Mouse (Mus musculus): ENCODE measurements around the gene Dennd2c. TPM values are rescaled to one million over a fixed set of nuclear protein-coding genes. Genes with fewer than 3 reads are reported as not detected.

The Dennd2c gene
- total and polyA plus RNA-seq, 2 experiments = 0.09 to 0.55 TPM

DNA sequence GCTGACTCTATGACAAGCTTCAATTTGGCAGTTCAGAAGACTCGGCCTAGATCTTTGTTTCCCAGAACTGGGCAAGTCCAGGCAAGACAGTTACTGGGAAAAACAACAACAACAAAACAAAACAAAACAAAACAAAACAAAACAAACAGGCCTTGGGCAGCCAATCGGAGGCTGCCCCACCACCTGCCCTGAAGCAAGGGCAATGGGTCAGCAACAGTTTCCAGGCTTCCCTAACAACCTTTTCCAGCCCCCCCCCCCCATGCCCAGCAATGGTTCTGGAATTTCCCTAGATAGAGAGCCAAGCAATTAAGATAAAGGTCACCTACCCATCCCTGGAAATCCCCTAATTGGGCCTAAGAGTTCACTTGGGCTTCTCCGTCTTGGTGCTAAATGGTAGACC, 102.0 kb downstream of the Dennd2c start:
- no peaks in the 10 kb centered on the region for H3K79me2 ChIP-seq (ENCODE audit: control insufficient read depth, insufficient read depth, low read length)
- H3K27ac ChIP-seq (replicated peaks; ENCODE audit: insufficient read depth, low read depth, low read length) = no peak overlapping the region
- H3K9ac ChIP-seq (ENCODE audit: low read depth, low read length) = no peak overlapping the region
- TF ChIP-seq CTCF (IDR thresholded peaks at IDR 0.05; ENCODE audit: low read depth, low read length) (no peak), POLR2A (IDR thresholded peaks at IDR 0.05; ENCODE audit: extremely low read depth, insufficient read depth, low read length) (no peak)
- H3K4me1 ChIP-seq (ENCODE audit: control insufficient read depth, insufficient read depth, low read length) = no peaks in the 10 kb centered on the region; the same call in 1 of the 2 replicates
- H3K27me3 ChIP-seq (ENCODE audit: control insufficient read depth, insufficient read depth, low read length) = no peaks in the 10 kb centered on the region
- H3K36me3 ChIP-seq (ENCODE audit: control insufficient read depth, insufficient read depth, low read length) = no peaks in the 10 kb centered on the region
- no peak for DNase-seq (ENCODE audit: extremely low read depth, low read depth, low spot score)
- no peak overlapping the region for H3K4me3 ChIP-seq (ENCODE audit: insufficient read depth, low read depth, low read length)
- WGBS = 85% methylated on average over 3 of the region's 3 CpGs

DNA sequence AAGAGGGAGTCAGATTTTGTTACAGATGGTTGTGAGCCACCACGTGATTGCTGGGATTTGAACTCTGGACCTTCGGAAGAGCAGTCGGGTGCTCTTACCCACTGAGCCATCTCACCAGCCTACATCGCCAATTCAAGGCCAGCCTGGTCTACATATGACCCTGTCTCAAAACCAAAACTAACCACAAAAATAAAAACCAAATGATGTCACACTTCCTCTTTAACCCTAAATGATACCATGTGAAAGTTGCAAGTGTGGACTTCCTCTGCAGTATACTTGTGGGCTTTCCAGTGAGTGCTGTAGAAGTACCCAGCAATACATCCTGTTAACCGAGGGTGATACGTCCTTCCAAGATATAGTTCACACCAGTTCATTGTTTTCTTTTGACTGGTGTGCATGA, 104.0 kb downstream of the Dennd2c start:
- no peak overlapping the region for H3K9ac ChIP-seq (ENCODE audit: low read depth, low read length)
- peak; percentile 51 for DNase-seq (ENCODE audit: extremely low read depth, low read depth, low spot score)
- H3K4me1 ChIP-seq (ENCODE audit: control insufficient read depth, insufficient read depth, low read length) = no peaks in the 10 kb centered on the region; the same call in 1 of the 2 replicates
- WGBS = 79% methylated on average over 6 of the region's 6 CpGs
- H3K27me3 ChIP-seq (ENCODE audit: control insufficient read depth, insufficient read depth, low read length) = no peaks in the 10 kb centered on the region
- H3K79me2 ChIP-seq (ENCODE audit: control insufficient read depth, insufficient read depth, low read length) = no peaks in the 10 kb centered on the region
- H3K27ac ChIP-seq (replicated peaks; ENCODE audit: insufficient read depth, low read depth, low read length) = no peak overlapping the region
- TF ChIP-seq CTCF (IDR thresholded peaks at IDR 0.05; ENCODE audit: low read depth, low read length) (no peak), POLR2A (IDR thresholded peaks at IDR 0.05; ENCODE audit: extremely low read depth, insufficient read depth, low read length) (no peak)
- H3K36me3 ChIP-seq (ENCODE audit: control insufficient read depth, insufficient read depth, low read length) = no peaks in the 10 kb centered on the region
- no peak overlapping the region for H3K4me3 ChIP-seq (ENCODE audit: insufficient read depth, low read depth, low read length)

DNA sequence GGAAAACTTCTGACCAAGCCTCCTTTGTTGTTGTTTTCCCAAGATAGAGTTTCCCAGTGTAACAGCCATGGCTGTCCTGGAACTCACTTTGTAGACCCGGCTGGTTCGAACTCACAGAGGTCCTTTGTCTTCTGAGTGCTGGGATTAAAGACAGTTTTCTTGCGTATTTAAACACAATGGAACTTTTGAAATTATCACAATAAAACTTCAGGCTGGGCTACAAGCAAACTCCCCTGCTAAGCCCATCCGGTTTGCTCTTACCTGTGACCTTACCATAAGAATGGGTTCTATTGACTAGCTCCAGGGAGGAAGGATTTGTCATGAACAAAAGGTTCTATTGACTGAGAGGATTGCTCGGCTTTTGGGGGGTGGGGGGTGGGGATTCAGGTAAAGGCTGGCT, 105.3 kb downstream of the Dennd2c start:
- TF ChIP-seq CTCF (IDR thresholded peaks at IDR 0.05; ENCODE audit: low read depth, low read length) = no peak
- no peak for TF ChIP-seq POLR2A (IDR thresholded peaks at IDR 0.05; ENCODE audit: extremely low read depth, insufficient read depth, low read length)
- DNase-seq (ENCODE audit: extremely low read depth, low read depth, low spot score) = no peak
- no peak overlapping the region for H3K9ac ChIP-seq (ENCODE audit: low read depth, low read length)
- no peak overlapping the region for H3K4me3 ChIP-seq (ENCODE audit: insufficient read depth, low read depth, low read length)
- no peaks in the 10 kb centered on the region for H3K79me2 ChIP-seq (ENCODE audit: control insufficient read depth, insufficient read depth, low read length)
- H3K36me3 ChIP-seq (ENCODE audit: control insufficient read depth, insufficient read depth, low read length) = no peaks in the 10 kb centered on the region
- H3K27ac ChIP-seq (replicated peaks; ENCODE audit: insufficient read depth, low read depth, low read length) = no peak overlapping the region
- H3K4me1 ChIP-seq (ENCODE audit: control insufficient read depth, insufficient read depth, low read length) = no peaks in the 10 kb centered on the region; the same call in 1 of the 2 replicates
- H3K27me3 ChIP-seq (ENCODE audit: control insufficient read depth, insufficient read depth, low read length) = no peaks in the 10 kb centered on the region
- whole genome bisulfite sequencing = 75% methylated on average over 5 of the region's 5 CpGs

DNA sequence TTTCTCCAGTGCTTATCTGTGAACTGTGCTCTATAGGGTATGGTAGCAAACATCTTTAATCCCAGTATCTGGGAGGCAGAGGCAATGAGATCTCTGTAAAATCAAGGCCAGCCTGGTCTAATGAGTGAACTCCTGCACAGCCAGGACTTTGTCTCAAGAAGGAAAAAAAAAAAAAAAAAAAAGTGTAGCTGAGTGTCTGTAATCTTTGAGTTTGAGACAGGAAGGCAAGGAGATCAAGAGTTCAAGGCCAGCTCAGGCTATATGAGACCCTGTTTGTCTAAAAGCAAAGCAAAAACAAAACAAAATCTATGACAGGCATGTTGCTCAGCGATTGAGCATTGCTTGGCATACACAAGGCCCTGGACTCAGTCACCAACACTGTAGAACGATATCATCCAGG, 105.8 kb downstream of the Dennd2c start:
- Histone ChIP-seq H3K79me2 (ENCODE audit: control insufficient read depth, insufficient read depth, low read length) (no peaks in the 10 kb centered on the region), H3K27me3 (ENCODE audit: control insufficient read depth, insufficient read depth, low read length) (no peaks in the 10 kb centered on the region), H3K4me3 (ENCODE audit: insufficient read depth, low read depth, low read length) (no peak overlapping the region), H3K36me3 (ENCODE audit: control insufficient read depth, insufficient read depth, low read length) (no peaks in the 10 kb centered on the region), H3K4me1 (ENCODE audit: control insufficient read depth, insufficient read depth, low read length) (no peaks in the 10 kb centered on the region; the same call in 1 of the 2 replicates), H3K9ac (ENCODE audit: low read depth, low read length) (no peak overlapping the region), H3K27ac (replicated peaks; ENCODE audit: insufficient read depth, low read depth, low read length) (no peak overlapping the region)
- WGBS = 75% methylated on average over 2 of the region's 2 CpGs
- no peak for DNase-seq (ENCODE audit: extremely low read depth, low read depth, low spot score)
- TF ChIP-seq CTCF (IDR thresholded peaks at IDR 0.05; ENCODE audit: low read depth, low read length) = no peak
- no peak for TF ChIP-seq POLR2A (IDR thresholded peaks at IDR 0.05; ENCODE audit: extremely low read depth, insufficient read depth, low read length)

GRCm38 (mm10) chr3:103211101-103211500, 108.7 kb downstream of the Dennd2c start:
- H3K27me3 ChIP-seq (ENCODE audit: control insufficient read depth, insufficient read depth, low read length) = no peaks in the 10 kb centered on the region
- no peak for TF ChIP-seq POLR2A (IDR thresholded peaks at IDR 0.05; ENCODE audit: extremely low read depth, insufficient read depth, low read length)
- no peak for TF ChIP-seq CTCF (IDR thresholded peaks at IDR 0.05; ENCODE audit: low read depth, low read length)
- peaks cover 5% of the 10 kb centered on the region for H3K4me1 ChIP-seq (ENCODE audit: control insufficient read depth, insufficient read depth, low read length)
- H3K9ac ChIP-seq (ENCODE audit: low read depth, low read length) = no peak overlapping the region
- 77% methylated on average over 2 of the region's 2 CpGs for WGBS
- H3K79me2 ChIP-seq (ENCODE audit: control insufficient read depth, insufficient read depth, low read length) = no peaks in the 10 kb centered on the region
- no peak for DNase-seq (ENCODE audit: extremely low read depth, low read depth, low spot score)
- H3K36me3 ChIP-seq (ENCODE audit: control insufficient read depth, insufficient read depth, low read length) = no peaks in the 10 kb centered on the region
- H3K27ac ChIP-seq (replicated peaks; ENCODE audit: insufficient read depth, low read depth, low read length) = no peak overlapping the region
- H3K4me3 ChIP-seq (ENCODE audit: insufficient read depth, low read depth, low read length) = no peak overlapping the region

DNA sequence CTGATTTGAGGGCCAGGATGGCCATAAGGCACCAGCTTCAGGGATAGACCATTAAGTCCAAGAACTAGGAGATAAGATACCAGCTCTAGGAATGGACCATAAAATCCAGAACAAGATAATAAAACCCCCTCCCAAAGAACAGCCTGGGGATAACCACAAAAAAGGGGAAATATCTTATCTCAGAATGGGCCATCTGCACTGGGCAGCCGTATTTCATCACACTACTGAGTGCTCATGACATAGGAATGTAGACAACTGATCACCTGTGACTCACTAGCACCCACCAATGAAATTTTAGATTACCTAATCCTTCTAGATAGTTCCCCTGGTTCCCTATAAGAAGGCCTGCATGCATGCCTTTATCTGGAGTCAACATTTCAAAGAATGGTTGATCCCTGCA, 109.7 kb downstream of the Dennd2c start:
- 80% methylated on average over 1 of the region's 1 CpGs for WGBS
- no peak overlapping the region for H3K4me3 ChIP-seq (ENCODE audit: insufficient read depth, low read depth, low read length)
- H3K27ac ChIP-seq (replicated peaks; ENCODE audit: insufficient read depth, low read depth, low read length) = no peak overlapping the region
- no peak overlapping the region for H3K9ac ChIP-seq (ENCODE audit: low read depth, low read length)
- TF ChIP-seq POLR2A (IDR thresholded peaks at IDR 0.05; ENCODE audit: extremely low read depth, insufficient read depth, low read length) (no peak), CTCF (IDR thresholded peaks at IDR 0.05; ENCODE audit: low read depth, low read length) (no peak)
- no peaks in the 10 kb centered on the region for H3K79me2 ChIP-seq (ENCODE audit: control insufficient read depth, insufficient read depth, low read length)
- no peaks in the 10 kb centered on the region for H3K36me3 ChIP-seq (ENCODE audit: control insufficient read depth, insufficient read depth, low read length)
- H3K4me1 ChIP-seq (ENCODE audit: control insufficient read depth, insufficient read depth, low read length) = peaks cover 5% of the 10 kb centered on the region
- no peaks in the 10 kb centered on the region for H3K27me3 ChIP-seq (ENCODE audit: control insufficient read depth, insufficient read depth, low read length)
- no peak for DNase-seq (ENCODE audit: extremely low read depth, low read depth, low spot score)

Measured in liver, adult 2 months (tissue).